Mouse (Mus musculus) left cerebral cortex, postnatal 14 days (tissue): Measurements from ENCODE around the gene Uhrf1bp1l. TPM values are rescaled to one million over a fixed set of nuclear protein-coding genes. Genes with fewer than 3 reads are reported as not detected.
A peak's percentile ranks its signal among the peaks of the same experiment; 100 is the strongest.

Experiments used
- DNase-seq, 2 experiments: peaks; one replicate each; pipeline ENCODE4 v3.0.0; 2021 to 2022; ENCODE audit warnings: low spot score in 2 of 2, mixed read lengths in 1 of 2
- intact Hi-C: fragments of 180-260 bp; cut with DNase I; formaldehyde crosslinking; loops from one replicate; pipeline ENCODE4 v1.15.1; 2025
- total RNA-seq, 2 experiments: library from RNA; stranded (reverse); gene quantifications; 2 replicates each; pipeline ENCODE4 v1.2.3; 2021

Uhrf1bp1l gene
- total RNA-seq, 2 experiments from 2014 or later: 88.6 to 90.2 TPM

DNA sequence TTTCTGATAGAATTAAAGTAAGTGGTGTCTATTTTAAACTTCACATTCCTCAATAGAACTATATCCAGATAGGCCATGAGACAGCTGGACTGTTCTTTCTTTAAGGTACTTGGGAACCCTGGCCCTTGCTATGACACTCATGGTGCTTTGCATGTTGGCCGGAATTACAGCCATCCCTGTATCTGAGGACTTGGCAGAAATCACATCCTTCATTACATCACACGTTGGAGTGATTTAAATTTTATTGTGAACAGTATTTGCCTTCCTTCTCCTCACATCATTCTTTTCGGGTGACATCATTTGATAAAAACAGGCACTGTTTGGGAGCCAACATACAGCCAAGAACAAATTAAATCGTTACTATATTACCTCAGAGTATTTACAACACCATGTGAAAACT, 74.4 kb downstream of the Uhrf1bp1l start:
- intact Hi-C loops: no loop called here

GRCm38 (mm10) chr10:89823906-89824305, 79.1 kb downstream of the Uhrf1bp1l start:
- intact Hi-C loops: no loop called here
- peak in 1 of 2 experiments; percentile 19 for DNase-seq

More for the DNA sequence above, 74.4 kb downstream of the Uhrf1bp1l start:
- DNase-seq: no peak

DNA sequence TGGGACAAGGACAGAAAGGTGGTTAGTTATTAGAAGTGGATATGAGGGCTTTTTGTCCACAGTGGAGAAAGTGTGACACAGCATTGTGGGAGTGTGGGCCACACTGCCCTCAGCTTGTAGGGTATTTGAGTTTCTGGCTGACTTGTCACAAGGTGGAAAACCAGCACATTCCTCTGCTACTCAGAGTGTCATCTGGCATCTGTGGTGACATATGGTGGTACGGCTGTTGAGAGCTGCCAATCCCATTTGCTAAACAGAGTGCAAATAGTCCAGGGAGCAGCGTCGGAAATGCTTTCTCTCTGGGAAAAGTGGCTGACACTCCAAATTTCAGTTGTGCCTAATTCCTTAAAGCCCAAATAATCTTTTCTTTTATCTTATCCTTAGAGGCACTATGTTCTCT, 82.1 kb downstream of the Uhrf1bp1l start:
- DNase-seq: peak in 1 of 2 experiments; percentile 18
- intact Hi-C loops: no loop called here

DNA sequence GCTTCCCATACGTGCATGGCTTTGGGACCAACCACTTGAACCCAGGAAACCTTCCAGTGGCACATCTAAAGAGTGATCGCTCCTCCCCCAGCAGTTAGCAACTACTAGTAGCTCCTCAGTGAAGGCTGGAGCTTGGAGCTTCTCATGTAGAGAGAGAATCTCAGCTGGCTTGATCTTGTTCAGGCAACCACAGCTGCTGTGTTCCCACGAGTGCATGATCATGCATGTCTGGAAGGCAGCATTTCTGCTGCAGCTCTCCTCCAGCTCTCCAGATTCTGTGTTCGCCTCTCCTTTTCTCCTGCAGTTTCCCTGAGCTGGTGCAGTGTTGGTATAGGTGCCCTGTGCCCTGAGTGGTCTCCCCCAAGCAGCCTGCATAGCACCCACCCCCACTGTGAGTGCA, 87.5 kb downstream of the Uhrf1bp1l start:
- peak in 1 of 2 experiments; percentile 24 for DNase-seq
- intact Hi-C loops: no loop called here

DNA sequence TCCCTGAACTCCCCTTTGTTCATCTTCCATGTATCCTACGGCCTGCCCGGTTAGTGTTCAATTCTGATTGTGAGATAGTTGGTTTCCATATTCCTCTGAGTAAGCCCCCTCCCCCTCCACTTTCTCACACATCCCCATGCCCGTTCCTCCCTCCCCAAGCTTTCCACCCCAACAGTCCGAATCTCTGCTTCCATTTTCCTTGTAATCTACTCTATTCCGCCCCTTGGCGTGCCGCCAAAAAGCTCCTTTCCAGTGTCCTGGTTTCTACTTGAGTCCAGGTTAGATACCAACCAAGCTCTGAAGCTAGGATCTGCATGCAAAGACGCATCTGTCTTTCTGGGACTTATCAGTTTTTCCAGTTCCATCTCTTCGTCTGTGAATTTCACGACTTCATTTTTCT, 88.4 kb downstream of the Uhrf1bp1l start:
- intact Hi-C loops: no loop called here
- peak in 1 of 2 experiments; percentile 23 for DNase-seq

GRCm38 (mm10) chr10:89837476-89837875, 92.7 kb downstream of the Uhrf1bp1l start:
- intact Hi-C loops: no loop called here
- DNase-seq: no peak

DNA sequence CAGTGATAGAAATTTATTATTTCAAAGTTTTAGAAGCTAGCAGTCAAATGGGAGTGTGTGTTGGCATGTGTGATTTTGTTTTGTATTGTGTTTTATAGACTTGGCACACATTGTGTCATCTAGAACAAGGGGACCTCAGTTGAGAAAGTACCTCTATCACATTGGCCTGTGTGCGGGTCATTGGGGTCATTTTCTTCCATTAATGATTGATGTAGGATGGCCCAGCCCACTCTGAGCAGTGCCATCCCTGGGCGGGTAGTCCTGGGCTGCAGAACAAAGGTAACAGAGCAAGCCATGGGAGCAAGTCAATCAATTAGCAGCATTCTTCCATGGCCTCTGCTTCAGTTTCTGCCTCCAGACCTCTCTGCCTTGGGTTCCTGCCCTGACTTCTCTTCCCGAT, 94.0 kb downstream of the Uhrf1bp1l start:
- no peak for DNase-seq
- intact Hi-C loops: no loop called here

GRCm38 (mm10) chr10:89850951-89851350, 106.2 kb downstream of the Uhrf1bp1l start:
- no peak for DNase-seq
- intact Hi-C loops: no loop called here

GRCm38 (mm10) chr10:89855251-89855875, 110.6 kb downstream of the Uhrf1bp1l start:
- intact Hi-C loops: no loop called here
- peak in 1 of 2 experiments; percentile 45 for DNase-seq

GRCm38 (mm10) chr10:89856286-89856685, 111.5 kb downstream of the Uhrf1bp1l start:
- intact Hi-C loops: no loop called here
- DNase-seq: peak; percentile 61 to 75

DNA sequence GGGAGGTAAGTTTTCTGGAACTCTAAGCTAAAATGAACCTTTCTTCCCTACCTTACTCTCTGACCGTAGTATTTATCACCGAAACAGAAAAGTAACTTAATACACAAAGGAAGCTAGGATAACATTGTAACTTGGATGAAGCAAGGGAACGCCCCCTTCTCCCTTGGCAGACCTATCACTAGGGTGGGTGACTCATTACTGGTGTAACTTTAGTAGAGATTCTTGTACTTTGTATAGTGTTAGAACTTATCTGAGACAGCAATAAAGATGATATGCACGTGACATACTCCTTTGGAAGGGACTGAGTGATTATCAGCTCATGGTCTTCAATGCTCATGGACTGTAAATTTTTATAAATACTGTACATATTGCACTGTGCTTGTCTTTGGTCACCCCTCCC, 123.4 kb downstream of the Uhrf1bp1l start:
- intact Hi-C loops: no loop called here
- no peak for DNase-seq

GRCm38 (mm10) chr10:89868836-89869235, 124.0 kb downstream of the Uhrf1bp1l start:
- DNase-seq: no peak
- intact Hi-C loops: no loop called here

Other genes with a start within 250 kb of the Uhrf1bp1l start
- gene Nr1h4, start 211.4 kb upstream of the Uhrf1bp1l start, total RNA-seq: under 1 TPM in 1 of 2 experiments, not detected in 1; 0.35 TPM
- 1 to 10 TPM; 4.6 to 5.1 TPM for gene Slc17a8, start 123.7 kb upstream of the Uhrf1bp1l start, total RNA-seq
- gene Scyl2, start 58.7 kb upstream of the Uhrf1bp1l start, total RNA-seq: 10 to 100 TPM; 33.0 to 33.5 TPM
- gene Actr6, start 12.7 kb upstream of the Uhrf1bp1l start, total RNA-seq: 10 to 100 TPM; 22.5 to 23.1 TPM
- 100 to 1,000 TPM; 452 to 460 TPM for gene Anks1b, start 128.5 kb downstream of the Uhrf1bp1l start, total RNA-seq